Mouse (Mus musculus) subcutaneous adipose tissue, adult 2 months (tissue): ENCODE data around the gene Kif24. TPM values are rescaled to one million over a fixed set of nuclear protein-coding genes. Genes with fewer than 3 reads are reported as not detected.

Experiments
- polyA plus RNA-seq: library from polyadenylated mRNA; depleted of rRNA; stranded (reverse); fragments of >200 nt; gene quantifications from 2 replicates; pipeline ENCODE4 v1.2.3, GENCODE M21; 2012; ENCODE audit warnings: low replicate concordance; rRNA removed

Gene Kif24
- 0.27 and 1.3 TPM in 2 replicates for polyA plus RNA-seq

GRCm38 (mm10) chr4:41464345-41465286 is at the start of gene Kif24, which contains the start of gene Nudt2:
Gene Kif24, minus strand, starts transcription at chr4:41464887.
Gene Nudt2, plus strand, starts transcription at chr4:41465151.

GRCm38 (mm10) chr4:41502986-41503412 is 38.3 kb upstream of the Kif24 start, which contains the start of gene AI464131:
Gene AI464131, minus strand, starts transcription at chr4:41503076.

GRCm38 (mm10) chr4:41348584-41349198 is 116.0 kb downstream of the Kif24 start, which contains the start of gene Ubap1:
Gene Ubap1, plus strand, starts transcription at chr4:41348996.

Other genes starting within 250 kb of the Kif24 start
- gene Ubap2, start 189.7 kb downstream of the Kif24 start, polyA plus RNA-seq: 50.5 and 60.0 TPM in 2 replicates
- gene Dcaf12, start 150.0 kb downstream of the Kif24 start, polyA plus RNA-seq: 28.1 and 38.7 TPM in 2 replicates
- gene Ubap1, start 115.9 kb downstream of the Kif24 start, polyA plus RNA-seq: 34.9 and 47.2 TPM in 2 replicates
- gene Nudt2, start 264 bp upstream of the Kif24 start, polyA plus RNA-seq: 23.4 and 27.8 TPM in 2 replicates
- 15.4 and 32.5 TPM in 2 replicates for gene AI464131, start 38.2 kb upstream of the Kif24 start, polyA plus RNA-seq
- 0.27 TPM in 1 of 2 replicates, not detected in the other for gene 1110017D15Rik, start 52.4 kb upstream of the Kif24 start, polyA plus RNA-seq
- 28.0 and 28.1 TPM in 2 replicates for gene Fam219a, start 104.7 kb upstream of the Kif24 start, polyA plus RNA-seq
- 0.48 and 0.79 TPM in 2 replicates for gene Dnaic1, start 104.9 kb upstream of the Kif24 start, polyA plus RNA-seq
- gene Enho, start 175.4 kb upstream of the Kif24 start, polyA plus RNA-seq: 11.0 and 13.5 TPM in 2 replicates
- gene Cntfr, start 232.2 kb upstream of the Kif24 start, polyA plus RNA-seq: 2.4 and 3.0 TPM in 2 replicates
- gene Il11ra1, start 235.1 kb upstream of the Kif24 start, polyA plus RNA-seq: 80.9 and 150 TPM in 2 replicates
- gene Rpp25l, start 248.6 kb upstream of the Kif24 start, polyA plus RNA-seq: 35.2 and 49.7 TPM in 2 replicates